Mouse (Mus musculus) hindbrain, embryonic 16.5 days (tissue): Measurements from ENCODE around the gene Rpl4. TPM values are rescaled to one million over a fixed set of nuclear protein-coding genes. Genes with fewer than 3 reads are reported as not detected.
A peak's percentile ranks its signal among the peaks of the same experiment; 100 is the strongest.
"Not testable (repeated sequence)": the region's sequence is repeated elsewhere in the genome, so short reads cannot be mapped to it uniquely, and the experiment has no call there.

ENCODE experiments used
- ATAC-seq: fragments of 200-750 bp; cut with Nextera tagmentation; 2 replicates; pipeline ENCODE4 v1.8.0; 2017; ENCODE audit warnings: moderate TSS enrichment, moderate library complexity
- H3K27ac ChIP-seq: fragments of 300-500 bp; sonication (generic); 2 replicates; pipeline ENCODE4 v1.5.1; 2014; ENCODE audit warnings: low read depth, mild to moderate bottlenecking, control low read depth, low read length, moderate library complexity
- H3K27me3 ChIP-seq: fragments of 300-500 bp; sonication (generic); replicated peaks from 2 replicates; pipeline ENCODE4 v1.6.1; 2014; ENCODE audit warnings: low read length; ENCODE audit not compliant: control insufficient read depth, insufficient read depth
- H3K36me3 ChIP-seq: fragments of 300-500 bp; sonication (generic); 2 replicates; pipeline ENCODE4 v1.6.1; 2014; ENCODE audit warnings: mild to moderate bottlenecking, low read length, moderate library complexity, mixed read lengths; ENCODE audit not compliant: control insufficient read depth, insufficient read depth
- H3K4me1 ChIP-seq: fragments of 300-500 bp; sonication (generic); 2 replicates; pipeline ENCODE4 v1.6.1; 2014; ENCODE audit warnings: low read depth, low read length; ENCODE audit not compliant: control insufficient read depth, insufficient read depth
- H3K4me2 ChIP-seq: fragments of 300-500 bp; sonication (generic); 2 replicates; pipeline ENCODE4 v1.6.1; 2014; ENCODE audit warnings: mild to moderate bottlenecking, low read length, control low read depth, moderate library complexity
- H3K4me3 ChIP-seq: fragments of 300-500 bp; sonication (generic); 2 replicates; pipeline ENCODE4 v1.5.1; 2014; ENCODE audit warnings: mild to moderate bottlenecking, low read length, control low read depth, moderate library complexity
- H3K9ac ChIP-seq: fragments of 300-500 bp; sonication (generic); 2 replicates; pipeline ENCODE4 v1.6.1; 2014; ENCODE audit warnings: low read depth, mild to moderate bottlenecking, control low read depth, low read length, moderate library complexity
- H3K9me3 ChIP-seq: fragments of 300-500 bp; sonication (generic); 2 replicates; pipeline ENCODE4 v1.6.1; 2014; ENCODE audit warnings: mild to moderate bottlenecking, low read length, moderate library complexity; ENCODE audit not compliant: control insufficient read depth
- WGBS: fragments of 180-500 bp; shearing (Covaris S2); extraction: QIAGEN DNeasy Blood & Tissue Kit; methylation state at CpG from one replicate; pipeline ENCODE4 v1.1.7; 2014; 5-methylcytosine and 5-hydroxymethylcytosine counted together
- polyA plus RNA-seq: library from polyadenylated mRNA; unstranded; fragments of >200 nt; fragmentation: Nextera tagmentation; extraction: Ambion mirVana; gene quantifications from 2 replicates; pipeline ENCODE4 v1.2.1, GENCODE M21; 2015

Gene Rpl4
- polyA plus RNA-seq, 1 experiment from 2014 or later: 585 TPM

GRCm38 (mm10) chr9:64169967-64170366 lies 3.2 kb upstream of the Rpl4 start:
- not testable (repeated sequence) for H3K27me3 ChIP-seq, H3K36me3 ChIP-seq, H3K4me3 ChIP-seq, H3K9ac ChIP-seq, H3K9me3 ChIP-seq, H3K4me2 ChIP-seq, ATAC-seq, H3K27ac ChIP-seq
- 98% methylated on average over 3 of the region's 3 CpGs for WGBS
- H3K4me1 ChIP-seq: peaks cover 14% of the 10 kb centered on the region

DNA sequence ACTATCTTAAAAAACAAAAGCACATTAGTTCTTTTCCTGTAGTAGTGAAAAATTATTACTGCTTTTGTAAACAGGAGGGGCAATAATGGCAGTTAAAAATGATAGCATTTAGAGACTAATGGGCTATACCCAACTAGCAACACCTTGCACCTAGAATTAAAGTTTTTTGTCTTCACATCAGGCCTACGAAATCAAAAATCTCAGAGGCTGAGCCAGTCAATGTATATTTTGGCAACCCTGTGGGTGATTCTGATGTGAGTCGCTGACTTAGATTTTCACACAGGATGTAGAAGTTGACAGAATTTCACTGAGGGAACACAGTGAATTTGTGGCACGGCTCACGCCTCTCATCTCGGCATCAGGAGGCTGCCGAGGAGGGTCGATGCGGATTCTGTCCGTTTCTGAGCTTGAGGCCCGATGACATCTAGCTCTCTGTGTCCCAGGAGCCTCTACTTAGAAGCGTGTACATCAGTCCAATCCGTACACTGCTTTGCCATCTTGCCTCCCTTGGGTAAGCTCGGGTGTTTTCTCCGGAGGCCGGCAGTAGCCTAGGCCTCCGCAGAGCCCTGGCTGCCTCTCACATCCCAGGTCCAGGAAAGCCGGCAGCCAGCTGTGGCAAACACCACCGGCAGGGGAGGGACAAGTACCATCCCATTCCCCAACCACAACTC lies 895 bp upstream of the Rpl4 start:
- ATAC-seq: peak; percentile 60
- Histone ChIP-seq H3K9me3 (no peaks in the 10 kb centered on the region), H3K4me1 (peaks cover 16% of the 10 kb centered on the region), H3K4me2 (peak overlapping the region; percentile 91), H3K4me3 (peak overlapping the region; percentile 87), H3K9ac (peak overlapping the region; percentile 84), H3K27me3 (no peaks in the 10 kb centered on the region), H3K36me3 (peaks cover 18% of the 10 kb centered on the region), H3K27ac (peak overlapping the region; percentile 88)
- 4% methylated on average over 18 of the region's 18 CpGs for WGBS

- Histone ChIP-seq H3K9ac (peak overlapping the region; percentile 84), H3K9me3 (no peaks in the 10 kb centered on the region), H3K4me3 (peak overlapping the region; percentile 87), H3K27me3 (no peaks in the 10 kb centered on the region), H3K4me1 (peaks cover 16% of the 10 kb centered on the region), H3K36me3 (peaks cover 26% of the 10 kb centered on the region), H3K4me2 (peak overlapping the region; percentile 91), H3K27ac (peak overlapping the region; percentile 88)
- under 1% methylated on average over 16 of the region's 16 CpGs for WGBS
- no peak for ATAC-seq
Observed at GRCm38 (mm10) chr9:64173666-64174220, 568 bp downstream of the Rpl4 start.

GRCm38 (mm10) chr9:64174341-64174740 lies 1.2 kb downstream of the Rpl4 start:
- peaks cover 16% of the 10 kb centered on the region for H3K4me1 ChIP-seq
- peak overlapping the region; percentile 84 for H3K9ac ChIP-seq
- peaks cover 26% of the 10 kb centered on the region for H3K36me3 ChIP-seq
- peak overlapping the region; percentile 91 for H3K4me2 ChIP-seq
- ATAC-seq: no peak
- no peaks in the 10 kb centered on the region for H3K27me3 ChIP-seq
- no peak overlapping the region for H3K27ac ChIP-seq
- H3K9me3 ChIP-seq: no peaks in the 10 kb centered on the region
- H3K4me3 ChIP-seq: peak overlapping the region; percentile 87

GRCm38 (mm10) chr9:64174766-64175165 lies 1.6 kb downstream of the Rpl4 start:
- Histone ChIP-seq H3K27me3 (no peaks in the 10 kb centered on the region), H3K4me2 (peak overlapping the region; percentile 91), H3K4me1 (peaks cover 19% of the 10 kb centered on the region), H3K4me3 (peak overlapping the region; percentile 87; the same call in 1 of the 2 replicates), H3K9me3 (no peaks in the 10 kb centered on the region), H3K36me3 (peaks cover 26% of the 10 kb centered on the region), H3K27ac (no peak overlapping the region), H3K9ac (no peak overlapping the region)
- 73% methylated on average over 8 of the region's 8 CpGs for WGBS
- no peak for ATAC-seq

- no peak overlapping the region for H3K4me3 ChIP-seq
- peaks cover 26% of the 10 kb centered on the region for H3K36me3 ChIP-seq
- no peak overlapping the region for H3K27ac ChIP-seq
- H3K9me3 ChIP-seq: no peaks in the 10 kb centered on the region
- ATAC-seq: no peak
- H3K27me3 ChIP-seq: no peaks in the 10 kb centered on the region
- H3K4me2 ChIP-seq: no peak overlapping the region
- H3K4me1 ChIP-seq: peaks cover 23% of the 10 kb centered on the region
- H3K9ac ChIP-seq: no peak overlapping the region
- WGBS: 90% methylated on average over 11 of the region's 11 CpGs
Observed at GRCm38 (mm10) chr9:64175378-64175777, 2.2 kb downstream of the Rpl4 start.

DNA sequence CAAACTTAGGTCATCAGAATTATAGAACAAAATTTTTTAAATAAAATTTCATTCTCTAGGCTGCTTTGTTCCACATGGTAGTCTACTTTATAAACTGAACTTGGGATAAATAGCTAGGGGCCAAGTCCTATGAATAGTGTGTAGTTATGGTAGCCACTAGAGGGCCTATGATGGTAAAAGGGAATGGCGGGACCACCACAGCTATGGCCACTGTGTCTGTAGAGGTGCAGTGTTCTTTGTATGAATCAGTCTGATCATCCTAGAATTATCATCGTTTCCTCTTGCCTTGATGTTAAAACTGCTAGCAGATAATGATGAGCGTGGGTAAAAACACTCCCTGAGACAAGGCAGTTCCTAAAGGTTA lies 5.4 kb downstream of the Rpl4 start:
- Histone ChIP-seq H3K4me2 (peak overlapping the region; percentile 70), H3K27ac (peak overlapping the region; percentile 75), H3K9ac (no peak overlapping the region; the same call in 1 of the 2 replicates), H3K4me3 (peak overlapping the region; percentile 53; the same call in 1 of the 2 replicates), H3K4me1 (peaks cover 18% of the 10 kb centered on the region), H3K36me3 (peaks cover 29% of the 10 kb centered on the region), H3K27me3 (no peaks in the 10 kb centered on the region), H3K9me3 (no peaks in the 10 kb centered on the region)
- WGBS: 30% methylated on average over 3 of the region's 3 CpGs
- ATAC-seq: peak; percentile 61

GRCm38 (mm10) chr9:64178974-64179646 lies 5.9 kb downstream of the Rpl4 start, which contains the start of gene Snapc5:
Snapc5 (plus strand) TSS chr9:64179274.
- ATAC-seq: peak; percentile 95
- Histone ChIP-seq H3K27ac (peak within 1 kb of the TSS; percentile 75), H3K4me3 (peak within 1 kb of the TSS; percentile 53), H3K4me2 (peak within 1 kb of the TSS; percentile 70), H3K9ac (peak within 1 kb of the TSS; percentile 74), H3K4me1 (peaks cover 18% of the 10 kb centered on the region), H3K36me3 (peaks cover 29% of the 10 kb centered on the region), H3K9me3 (no peaks in the 10 kb centered on the region), H3K27me3 (no peaks in the 10 kb centered on the region)
- under 1% methylated on average over 35 of the region's 35 CpGs for WGBS

DNA sequence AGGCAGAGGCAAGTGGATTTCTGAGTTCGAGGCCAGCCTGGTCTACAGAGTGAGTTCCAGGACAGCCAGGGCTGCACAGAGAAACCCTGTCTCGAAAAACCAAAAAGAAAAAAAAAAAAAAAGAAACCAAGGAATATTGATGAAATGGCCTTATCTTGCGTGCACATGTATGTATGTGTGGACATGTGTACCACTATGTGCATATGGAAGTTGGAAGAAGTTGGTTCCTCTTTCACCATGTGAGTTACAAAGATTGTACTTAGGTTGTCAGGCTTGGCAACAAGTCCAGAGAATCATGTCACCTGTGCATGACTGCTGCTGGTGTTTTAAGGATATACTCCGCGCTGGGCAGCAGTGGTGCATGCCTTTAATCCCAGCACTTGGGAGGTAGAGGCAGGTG lies 10.1 kb downstream of the Rpl4 start:
- H3K4me2 ChIP-seq, H3K27me3 ChIP-seq, H3K4me1 ChIP-seq, H3K27ac ChIP-seq, H3K4me3 ChIP-seq, H3K36me3 ChIP-seq, H3K9me3 ChIP-seq, ATAC-seq, H3K9ac ChIP-seq: not testable (repeated sequence)
- 88% methylated on average over 5 of the region's 5 CpGs for WGBS
